Mouse (Mus musculus) heart, postnatal 0 days (tissue): ENCODE measurements around the gene Khdc1a. TPM values are rescaled to one million over a fixed set of nuclear protein-coding genes. Genes with fewer than 3 reads are reported as not detected.
"Not testable (repeated sequence)": the region's sequence is repeated elsewhere in the genome, so short reads cannot be mapped to it uniquely, and the experiment has no call there.

Source experiments
- ATAC-seq: fragments of 200-750 bp; cut with Nextera tagmentation; 2 replicates; pipeline ENCODE4 v1.8.0; 2017; ENCODE audit warnings: low read depth, moderate number of reproducible peaks, moderate library complexity; ENCODE audit not compliant: insufficient read depth
- DNase-seq: peaks from one replicate; pipeline ENCODE4 v3.0.0-alpha.2; 2016; ENCODE audit warnings: low spot score
- H3K27ac ChIP-seq: fragments of 300-500 bp; sonication (generic); 2 replicates; pipeline ENCODE4 v1.5.1; 2014; ENCODE audit warnings: low read depth, mild to moderate bottlenecking
- H3K27me3 ChIP-seq: fragments of 300-500 bp; sonication (generic); 2 replicates; pipeline ENCODE4 v1.6.1; 2014; ENCODE audit warnings: low read length, mixed read lengths; ENCODE audit not compliant: control insufficient read depth, insufficient read depth
- H3K36me3 ChIP-seq: fragments of 300-500 bp; sonication (generic); replicated peaks from 2 replicates; pipeline ENCODE4 v1.6.1; 2014; ENCODE audit warnings: low read length, mixed read lengths; ENCODE audit not compliant: control insufficient read depth, insufficient read depth
- H3K4me1 ChIP-seq: fragments of 300-500 bp; sonication (generic); 2 replicates; pipeline ENCODE4 v1.6.1; 2014; ENCODE audit warnings: antibody characterized with exemption; ENCODE audit not compliant: control insufficient read depth, insufficient read depth
- H3K4me2 ChIP-seq: fragments of 300-500 bp; sonication (generic); 2 replicates; pipeline ENCODE4 v1.6.1; 2014; ENCODE audit warnings: low read depth, mild to moderate bottlenecking, low read length, moderate library complexity
- H3K4me3 ChIP-seq: fragments of 300-500 bp; sonication (generic); 2 replicates; pipeline ENCODE4 v1.5.1; 2014; ENCODE audit warnings: low read depth, low read length
- H3K9ac ChIP-seq: fragments of 300-500 bp; sonication (generic); replicated peaks from 2 replicates; pipeline ENCODE4 v1.6.1; 2014; ENCODE audit warnings: low read depth, low read length, mixed read lengths
- H3K9me3 ChIP-seq: fragments of 300-500 bp; sonication (generic); replicated peaks from 2 replicates; pipeline ENCODE4 v1.6.1; 2016; ENCODE audit warnings: low read length; ENCODE audit not compliant: control insufficient read depth
- CTCF ChIP-seq: IDR thresholded peaks from 2 replicates; pipeline ENCODE4 v1.5.1; 2016; ENCODE audit warnings: antibody characterized with exemption, control low read depth, low read depth
- EP300 ChIP-seq: IDR thresholded peaks from 2 replicates; pipeline ENCODE4 v1.6.1; 2016; ENCODE audit warnings: antibody characterized with exemption, low read depth
- WGBS: fragments of 180-500 bp; shearing (Covaris S2); extraction: QIAGEN DNeasy Blood & Tissue Kit; methylation state at CpG from one replicate; pipeline ENCODE4 v1.1.7; 2014; 5-methylcytosine and 5-hydroxymethylcytosine counted together
- polyA plus RNA-seq: library from polyadenylated mRNA; unstranded; fragments of >200 nt; fragmentation: Nextera tagmentation; extraction: Ambion mirVana; gene quantifications from 2 replicates; pipeline ENCODE4 v1.2.1, GENCODE M21; 2015
- total RNA-seq: library from RNA; depleted of rRNA; stranded (reverse); fragments of >200 nt; gene quantifications from 2 replicates; pipeline ENCODE4 v1.2.3, GENCODE M21; 2014; ENCODE audit warnings: low replicate concordance

Khdc1a gene
- total and polyA plus RNA-seq, 2 experiments from 2014 or later, result not detected

DNA sequence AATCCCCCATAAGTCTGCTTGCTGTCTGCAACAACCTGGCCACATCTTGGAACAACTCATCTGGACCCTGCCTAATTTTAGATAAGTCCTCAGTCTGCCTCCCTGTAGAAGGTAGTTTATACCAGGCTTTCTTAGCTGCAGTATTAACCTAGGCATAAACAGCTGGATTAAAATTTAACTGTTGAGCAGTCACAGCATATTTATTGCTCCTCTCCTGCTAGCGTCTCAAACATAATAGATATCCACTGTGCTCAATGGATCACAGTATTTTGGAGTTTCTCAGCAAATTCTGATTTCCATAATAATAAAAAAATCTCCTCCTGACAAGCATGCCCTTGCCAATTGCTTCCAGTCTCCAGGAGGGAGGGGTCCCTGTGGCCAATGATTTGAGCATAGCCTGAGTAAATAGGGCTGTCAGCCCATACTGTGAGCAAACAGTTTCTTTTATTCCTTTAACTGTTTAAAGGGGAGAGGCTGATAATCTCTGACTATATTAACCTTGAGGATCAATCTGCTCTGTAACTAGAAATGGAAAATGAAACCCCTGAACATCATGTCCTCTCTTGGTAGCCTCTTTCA is 25.4 kb upstream of the Khdc1a start:
- no peaks in the 10 kb centered on the region for H3K27me3 ChIP-seq
- TF ChIP-seq CTCF (no peak), EP300 (no peak)
- no peaks in the 10 kb centered on the region for H3K4me1 ChIP-seq
- H3K4me2 ChIP-seq, result no peak overlapping the region
- no peak overlapping the region for H3K27ac ChIP-seq
- no peak overlapping the region for H3K4me3 ChIP-seq
- no peaks in the 10 kb centered on the region for H3K36me3 ChIP-seq
- H3K9me3 ChIP-seq, result 0 out of 2 replicates have a peak, but pooled peaks cover 2% of the 10 kb centered on the region
- 88% methylated on average over 1 of the region's 1 CpGs for WGBS
- ATAC-seq (no peak), DNase-seq (no peak)
- H3K9ac ChIP-seq, result no peak overlapping the region

DNA sequence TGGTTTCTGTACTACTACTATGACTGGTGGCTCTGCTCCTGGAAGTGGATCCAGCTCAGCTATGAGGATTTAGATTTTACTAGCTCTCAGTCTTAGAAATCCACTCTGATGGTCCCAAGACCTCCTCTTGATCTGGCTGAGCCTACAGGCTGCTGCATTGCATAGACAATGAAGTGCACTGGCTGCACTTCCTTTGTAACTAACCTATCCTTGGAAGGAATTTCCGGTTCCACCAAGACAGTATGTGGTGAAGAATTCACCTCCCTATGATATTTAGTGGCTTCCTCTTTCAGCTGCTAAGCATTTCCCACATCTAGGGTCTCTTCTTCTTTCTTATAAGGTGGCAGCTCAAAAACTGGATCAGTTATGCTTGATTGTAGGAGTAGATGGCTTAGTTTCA is 24.8 kb upstream of the Khdc1a start:
- no peak for TF ChIP-seq CTCF
- ATAC-seq (no peak), DNase-seq (no peak)
- H3K27me3 ChIP-seq, result no peaks in the 10 kb centered on the region
- H3K4me2 ChIP-seq, result no peak overlapping the region
- H3K9ac ChIP-seq, result no peak overlapping the region
- H3K27ac ChIP-seq, result no peak overlapping the region
- no peak overlapping the region for H3K4me3 ChIP-seq
- no peaks in the 10 kb centered on the region for H3K4me1 ChIP-seq
- no peaks in the 10 kb centered on the region for H3K36me3 ChIP-seq
- WGBS, result 67% methylated on average over 1 of the region's 1 CpGs
- 0 out of 2 replicates have a peak, but pooled peaks cover 2% of the 10 kb centered on the region for H3K9me3 ChIP-seq

DNA sequence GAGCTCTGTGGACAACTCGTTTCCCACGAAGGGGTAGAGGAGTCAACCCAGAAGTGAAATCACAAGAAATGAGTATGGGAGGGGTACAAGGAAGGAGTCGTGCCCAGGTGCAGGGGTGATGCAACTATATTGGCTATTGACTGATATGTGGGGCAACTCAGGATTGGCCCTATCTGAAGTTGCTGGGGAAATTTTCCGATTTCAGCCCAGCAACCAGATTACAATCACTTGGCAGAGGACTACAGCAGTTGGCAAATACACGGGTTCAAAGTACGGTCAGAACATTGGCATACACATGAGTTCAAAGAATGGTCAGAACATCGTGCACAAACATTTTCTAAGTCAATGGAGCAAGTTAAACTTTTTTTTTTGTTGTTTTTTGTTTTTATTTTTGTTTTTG is 22.7 kb upstream of the Khdc1a start:
- Histone ChIP-seq H3K9ac (no peak overlapping the region), H3K4me1 (no peaks in the 10 kb centered on the region), H3K36me3 (no peaks in the 10 kb centered on the region), H3K27ac (no peak overlapping the region), H3K4me3 (no peak overlapping the region), H3K4me2 (no peak overlapping the region), H3K9me3 (0 out of 2 replicates have a peak, but pooled peaks cover 2% of the 10 kb centered on the region), H3K27me3 (no peaks in the 10 kb centered on the region)
- ATAC-seq (no peak), DNase-seq (no peak)
- 76% methylated on average over 7 of the region's 7 CpGs for WGBS
- TF ChIP-seq EP300 (no peak), CTCF (no peak)

GRCm38 (mm10) chr1:21331161-21331560 is 18.3 kb upstream of the Khdc1a start:
- not testable (repeated sequence) for ATAC-seq, DNase-seq, H3K4me1 ChIP-seq

DNA sequence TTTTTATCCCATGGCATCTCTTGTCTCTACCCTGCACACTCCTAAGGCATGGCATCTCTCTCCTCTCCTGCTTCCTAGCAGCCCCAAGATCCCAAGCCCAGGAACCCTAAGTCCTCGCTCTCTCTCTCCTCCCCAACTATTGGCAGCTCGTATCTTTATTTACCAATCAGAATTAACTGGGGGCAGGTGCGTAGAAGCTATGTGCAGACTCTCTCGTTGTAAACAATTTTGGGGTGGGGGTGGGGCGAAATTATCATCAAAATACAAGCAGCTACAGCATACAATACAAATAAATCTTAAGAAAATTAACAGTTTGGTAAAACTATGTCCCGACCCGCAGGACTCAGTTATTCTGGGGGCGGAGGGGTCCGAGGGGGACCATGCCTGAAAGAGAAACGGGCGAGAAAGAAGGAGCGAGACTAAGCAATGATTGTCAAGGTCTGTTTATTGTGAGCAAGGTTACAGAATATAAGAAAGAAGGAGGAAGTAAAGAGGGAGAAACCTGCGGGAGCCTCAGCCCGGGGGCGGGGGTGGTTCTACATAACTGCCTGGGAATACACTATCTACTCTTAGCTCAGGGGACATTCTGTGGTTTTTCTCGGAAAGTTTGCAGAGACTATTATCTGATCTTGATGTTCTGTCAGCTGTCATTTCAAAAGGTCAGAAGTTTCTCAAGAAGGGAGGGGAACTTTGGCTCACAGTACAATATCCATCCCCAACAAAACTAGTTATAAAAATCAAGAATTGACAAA is 16.0 kb upstream of the Khdc1a start:
- no peak overlapping the region for H3K9ac ChIP-seq
- H3K4me1 ChIP-seq, result no peaks in the 10 kb centered on the region
- no peaks in the 10 kb centered on the region for H3K27me3 ChIP-seq
- H3K27ac ChIP-seq, result no peak overlapping the region
- H3K4me2 ChIP-seq, result no peak overlapping the region; the same call in 1 of the 2 replicates
- H3K4me3 ChIP-seq, result no peak overlapping the region
- H3K36me3 ChIP-seq, result no peaks in the 10 kb centered on the region
- TF ChIP-seq EP300, result no peak
- no peak for TF ChIP-seq CTCF
- no peaks in the 10 kb centered on the region for H3K9me3 ChIP-seq
- WGBS, result 66% methylated on average over 16 of the region's 16 CpGs
- ATAC-seq, result no peak
- DNase-seq, result no peak

More at GRCm38 (mm10) chr1:21331161-21331560, 18.3 kb upstream of the Khdc1a start:
- not testable (repeated sequence) for H3K9me3 ChIP-seq, H3K4me2 ChIP-seq, H3K27me3 ChIP-seq, H3K9ac ChIP-seq, H3K36me3 ChIP-seq, H3K4me3 ChIP-seq, H3K27ac ChIP-seq

DNA sequence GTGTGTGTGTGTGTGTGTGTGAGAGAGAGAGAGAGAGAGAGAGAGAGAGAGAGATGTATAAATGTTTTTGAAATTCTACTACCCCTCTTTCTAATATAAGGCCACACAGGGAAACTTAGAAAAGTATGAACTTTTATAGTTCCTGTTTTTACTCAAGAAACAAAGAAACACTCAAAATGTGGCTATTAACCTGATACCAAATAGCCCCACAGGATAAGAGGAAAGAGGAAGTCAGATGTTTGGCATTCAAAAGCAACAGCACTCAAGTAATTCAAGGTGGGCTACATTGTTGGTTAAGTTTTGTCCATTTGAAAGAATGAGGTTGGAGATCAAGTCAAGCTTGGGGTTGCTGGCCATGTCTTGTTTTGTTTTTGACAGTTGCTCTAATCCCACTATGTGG is 13.6 kb upstream of the Khdc1a start:
- no peaks in the 10 kb centered on the region for H3K27me3 ChIP-seq
- DNase-seq (no peak), ATAC-seq (no peak)

More for the DNA sequence above, 13.6 kb upstream of the Khdc1a start:
- Histone ChIP-seq H3K9ac (no peak overlapping the region), H3K9me3 (no peaks in the 10 kb centered on the region), H3K4me1 (no peaks in the 10 kb centered on the region), H3K27ac (no peak overlapping the region), H3K36me3 (no peaks in the 10 kb centered on the region), H3K4me2 (no peak overlapping the region), H3K4me3 (no peak overlapping the region)
- TF ChIP-seq CTCF (no peak), EP300 (no peak)
